Mouse (Mus musculus) gastrocnemius, postnatal 14 days (tissue): ENCODE measurements at regions not wholly inside any gene's neighbourhood (a gene's known extent, or its start where the extent isn't known, plus 50 kb on each side); places are given as distances from the start of the nearest gene placed in this dataset.
A peak's percentile ranks its signal among the peaks of the same experiment; 100 is the strongest.

Source experiments
- DNase-seq: peaks from one replicate; pipeline ENCODE4 v3.0.0; 2021; ENCODE audit warnings: mixed read lengths
- intact Hi-C: fragments of 180-260 bp; cut with DNase I; formaldehyde crosslinking; loops from one replicate; pipeline ENCODE4 v1.15.1; 2025; ENCODE audit warnings: low total_unique reads

DNA sequence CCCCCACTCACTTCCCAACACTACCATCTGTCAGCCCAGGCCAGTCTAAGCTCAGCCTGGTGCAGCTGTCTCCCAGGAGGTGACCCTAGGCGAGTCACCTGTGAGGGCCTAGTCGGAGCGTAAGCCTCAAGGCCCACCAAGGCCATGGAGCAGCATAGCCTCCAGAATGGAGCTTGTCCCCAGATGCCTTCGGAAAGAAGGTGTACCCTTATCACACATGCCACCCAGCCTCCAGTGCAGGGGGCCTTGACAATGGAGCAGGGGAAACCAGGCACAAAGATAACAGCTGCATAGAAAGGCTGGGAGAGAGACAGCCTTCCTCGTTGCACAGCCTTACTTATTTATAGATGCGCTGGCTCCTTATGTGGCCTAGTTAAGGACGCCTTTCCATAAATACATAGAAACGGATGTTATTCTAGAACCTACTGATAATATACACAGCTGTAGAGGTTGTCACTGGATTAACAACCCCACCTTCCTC, 145.0 kb upstream of the Cpeb2 start:
- no peak for DNase-seq
- intact Hi-C loops, result no loop called here

DNA sequence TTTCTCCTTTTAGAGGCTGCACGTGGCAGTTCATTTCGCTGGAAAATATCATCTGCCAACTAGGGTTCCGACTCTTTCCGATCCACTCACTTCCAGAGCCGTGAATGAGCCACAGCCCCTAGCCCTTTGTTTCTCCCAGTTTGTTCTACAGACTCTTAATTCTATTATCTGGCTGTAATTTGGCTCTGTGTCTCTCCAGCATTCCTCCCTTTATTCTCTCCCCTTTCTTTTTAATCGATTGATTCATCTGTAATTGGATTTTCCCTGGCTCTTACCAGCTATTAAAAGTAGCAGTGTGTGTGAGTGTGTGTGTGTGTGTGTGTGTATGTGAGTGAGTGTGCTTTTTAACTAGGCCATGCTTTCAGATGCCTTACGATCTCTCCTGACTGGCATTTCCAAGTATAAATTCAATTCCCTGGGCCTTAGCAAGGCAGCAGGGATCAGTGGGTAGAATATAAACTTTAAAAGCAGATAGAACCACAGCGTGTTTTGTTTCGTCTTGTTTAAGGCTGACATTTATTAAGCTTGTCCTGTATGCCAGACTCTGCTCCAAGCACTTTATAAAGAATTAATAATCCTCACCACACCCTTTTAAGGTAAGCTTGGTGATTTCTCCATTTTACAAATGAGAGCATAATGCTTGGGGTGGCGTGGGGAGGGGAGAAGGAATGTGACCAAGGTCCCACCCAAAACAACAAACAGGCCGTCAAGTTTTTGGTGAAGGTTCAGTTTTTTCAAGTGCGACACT, 144.1 kb upstream of the Cpeb2 start:
- DNase-seq, result no peak
- intact Hi-C loops, result no loop called here

DNA sequence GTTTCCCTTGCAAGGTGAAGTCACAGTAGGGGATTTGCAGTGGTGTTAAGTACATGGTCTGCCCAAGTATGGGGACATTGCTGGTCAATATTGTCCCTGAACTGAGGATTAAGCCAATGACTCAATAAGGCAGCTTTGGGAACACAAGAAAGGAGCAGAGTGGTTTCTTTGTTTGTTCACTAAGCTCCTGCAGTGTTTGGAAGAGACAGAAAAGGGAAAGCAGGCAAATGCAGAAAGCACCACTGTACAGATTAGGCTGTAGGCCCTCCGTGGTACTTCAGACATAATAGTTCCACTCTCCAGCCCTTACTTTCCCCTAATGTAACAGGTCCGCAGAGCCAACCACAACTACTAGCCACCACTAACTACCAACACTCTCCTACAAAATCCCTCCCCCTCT, 143.5 kb upstream of the Cpeb2 start:
- no peak for DNase-seq

DNA sequence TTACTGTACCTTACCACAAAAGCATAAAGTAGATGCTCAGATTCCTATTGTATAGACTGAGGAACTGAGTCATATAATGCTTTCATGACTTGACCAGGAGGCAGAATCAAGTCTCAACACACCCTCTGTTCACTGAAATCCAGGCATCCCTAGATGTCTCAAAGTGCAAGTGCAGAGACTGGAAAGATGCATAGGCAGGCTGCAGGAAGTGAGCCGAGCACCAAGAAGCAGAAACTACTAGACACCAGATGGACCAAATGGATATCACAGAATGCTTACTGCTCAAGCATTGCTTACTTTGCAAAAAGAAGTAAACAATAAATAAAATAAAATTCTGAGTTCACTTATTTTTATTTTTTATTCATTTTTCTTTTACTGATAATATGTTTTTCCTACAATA, 143.0 kb upstream of the Cpeb2 start:
- no peak for DNase-seq
- intact Hi-C loops, result no loop called here

More for the DNA sequence above, 143.5 kb upstream of the Cpeb2 start:
- intact Hi-C loops, result no loop called here

DNA sequence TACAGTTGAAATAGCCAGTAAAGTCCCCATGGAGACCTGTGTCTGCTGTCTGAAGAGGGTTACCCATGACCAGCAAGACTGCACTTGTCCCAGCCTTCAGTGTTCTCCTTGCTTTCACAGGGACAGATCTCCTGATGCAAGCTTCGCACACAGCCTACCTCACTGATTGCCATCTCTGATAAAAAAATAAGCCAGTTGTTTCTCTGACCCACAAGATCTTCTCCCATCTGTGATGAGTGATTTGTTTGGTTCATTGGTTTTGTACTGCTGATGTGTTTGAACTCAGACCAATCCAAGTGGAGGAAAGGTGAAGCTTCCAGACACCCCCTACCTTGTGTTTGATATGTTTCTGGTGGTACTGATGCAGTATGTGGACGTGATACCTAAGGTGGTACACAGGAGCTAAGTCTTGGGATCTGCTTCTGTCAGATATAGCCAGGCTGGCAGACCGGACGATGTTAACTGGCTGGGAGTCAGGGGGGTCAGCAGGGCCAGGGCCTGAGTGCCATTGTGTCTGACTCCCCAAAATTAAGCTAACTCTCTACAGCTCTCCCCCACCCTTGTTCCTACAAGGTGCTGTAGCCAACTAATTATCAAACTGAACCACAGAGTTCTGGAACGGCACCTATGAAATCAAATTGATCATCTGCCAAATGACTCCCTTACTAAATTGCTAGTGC, 139.2 kb upstream of the Cpeb2 start:
- intact Hi-C loops, result no loop called here
- DNase-seq, result no peak

DNA sequence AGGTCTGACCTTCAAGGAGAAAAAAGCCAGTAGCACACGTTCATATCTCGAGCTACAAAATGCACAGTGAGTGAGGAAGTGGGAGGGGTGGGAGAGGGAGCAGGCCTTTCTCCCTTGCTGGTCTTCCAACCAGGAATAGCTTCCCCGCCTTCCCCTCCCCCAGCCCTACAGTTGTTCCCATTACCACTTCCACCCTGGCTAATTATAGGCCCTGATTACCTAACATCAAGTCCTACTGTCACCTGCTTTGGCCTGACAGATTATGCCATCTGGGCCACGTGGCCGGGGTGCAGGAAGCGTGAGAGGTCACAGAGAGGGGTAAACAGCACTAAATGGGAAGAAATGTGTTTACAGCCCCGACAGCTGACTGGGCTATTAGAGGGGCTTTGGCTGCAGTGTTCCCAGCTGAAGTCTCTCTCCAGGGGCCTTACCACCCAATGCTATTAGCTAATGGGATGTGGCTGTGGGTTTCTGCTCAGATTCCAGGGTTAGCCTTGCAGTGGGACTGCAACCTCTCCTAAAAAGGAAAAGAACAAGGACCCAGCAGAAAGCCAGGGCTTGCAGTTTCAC, 138.6 kb upstream of the Cpeb2 start:
- peak; percentile 9 for DNase-seq
- intact Hi-C loops, result no loop called here

DNA sequence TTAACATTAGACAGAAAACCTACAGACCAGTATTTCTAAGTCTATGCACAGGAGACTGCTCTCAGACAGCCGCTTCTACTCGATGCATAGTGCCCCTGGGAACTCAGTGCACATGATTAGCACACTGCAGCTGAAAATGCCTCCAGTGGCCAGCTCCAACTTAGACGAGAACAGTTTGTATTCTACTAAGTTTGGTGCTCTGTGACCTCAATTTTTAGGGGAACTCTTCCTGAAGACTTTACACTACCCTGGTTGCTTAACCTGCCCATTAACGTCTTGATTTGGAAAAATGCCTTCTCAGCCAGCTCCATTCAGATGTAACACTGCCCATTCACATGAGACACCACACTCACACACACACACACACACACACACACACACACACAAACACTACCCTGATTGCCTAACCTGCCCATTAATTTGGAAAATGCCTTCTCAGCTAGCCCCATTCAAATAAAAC, 130.9 kb upstream of the Cpeb2 start:
- DNase-seq, result no peak
- intact Hi-C loops, result no loop called here

DNA sequence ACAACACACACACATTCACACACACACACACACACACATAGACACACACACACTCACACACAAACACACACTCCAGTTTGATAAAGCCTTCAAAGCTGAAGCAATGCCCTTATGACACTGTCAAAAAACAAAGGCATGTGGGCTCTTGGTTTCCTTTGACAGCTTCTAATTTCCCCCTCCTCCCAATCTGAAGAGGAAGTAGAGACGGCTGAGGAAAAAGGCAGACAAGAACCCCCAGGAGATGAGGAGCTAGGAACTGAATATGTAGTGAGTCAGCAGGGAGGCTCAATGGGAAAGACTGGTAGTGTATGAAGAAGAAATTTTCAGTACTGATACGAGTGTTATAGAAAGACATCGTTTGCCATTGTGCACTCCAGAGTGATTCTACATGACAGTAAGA, 130.4 kb upstream of the Cpeb2 start:
- intact Hi-C loops, result no loop called here
- no peak for DNase-seq

DNA sequence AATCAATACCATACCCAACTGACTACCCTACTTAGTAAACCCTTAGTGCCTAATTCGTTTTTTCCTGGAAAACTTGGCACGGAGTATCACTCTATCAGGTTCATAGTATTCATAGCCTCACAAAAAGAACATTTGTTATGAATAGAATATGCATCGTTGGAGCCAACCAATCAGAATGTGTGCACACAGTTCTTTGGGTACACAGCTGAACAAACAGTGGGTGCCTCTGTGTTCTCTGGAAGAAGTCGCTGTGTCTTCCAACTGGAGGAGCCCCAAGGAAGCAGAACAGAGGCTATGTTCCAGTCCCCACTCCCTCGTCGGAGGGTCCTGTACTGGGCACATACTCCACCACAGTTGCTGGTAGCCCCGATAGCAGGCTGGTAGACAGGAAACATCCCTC, 129.2 kb upstream of the Cpeb2 start:
- intact Hi-C loops, result no loop called here
- no peak for DNase-seq

DNA sequence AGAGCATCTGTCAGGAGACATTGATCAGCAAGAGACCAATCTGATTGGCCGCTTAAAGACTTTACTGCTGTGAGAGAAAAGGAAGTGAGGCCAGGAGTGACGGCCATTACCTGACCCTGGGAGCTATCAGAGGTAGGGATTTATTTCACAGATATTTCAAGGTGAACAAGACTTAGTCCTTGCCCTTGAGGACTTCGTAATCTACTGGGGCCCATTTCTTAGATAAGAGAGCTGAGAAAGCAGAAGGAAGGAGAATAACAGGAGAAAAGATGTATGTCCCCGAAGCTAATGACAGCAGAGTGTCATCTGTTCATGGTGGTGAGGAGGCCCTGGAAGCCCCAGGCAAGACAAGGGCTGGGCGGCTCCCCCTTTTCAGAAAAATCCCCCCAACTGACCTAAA, 127.4 kb upstream of the Cpeb2 start:
- intact Hi-C loops, result no loop called here
- DNase-seq, result no peak

DNA sequence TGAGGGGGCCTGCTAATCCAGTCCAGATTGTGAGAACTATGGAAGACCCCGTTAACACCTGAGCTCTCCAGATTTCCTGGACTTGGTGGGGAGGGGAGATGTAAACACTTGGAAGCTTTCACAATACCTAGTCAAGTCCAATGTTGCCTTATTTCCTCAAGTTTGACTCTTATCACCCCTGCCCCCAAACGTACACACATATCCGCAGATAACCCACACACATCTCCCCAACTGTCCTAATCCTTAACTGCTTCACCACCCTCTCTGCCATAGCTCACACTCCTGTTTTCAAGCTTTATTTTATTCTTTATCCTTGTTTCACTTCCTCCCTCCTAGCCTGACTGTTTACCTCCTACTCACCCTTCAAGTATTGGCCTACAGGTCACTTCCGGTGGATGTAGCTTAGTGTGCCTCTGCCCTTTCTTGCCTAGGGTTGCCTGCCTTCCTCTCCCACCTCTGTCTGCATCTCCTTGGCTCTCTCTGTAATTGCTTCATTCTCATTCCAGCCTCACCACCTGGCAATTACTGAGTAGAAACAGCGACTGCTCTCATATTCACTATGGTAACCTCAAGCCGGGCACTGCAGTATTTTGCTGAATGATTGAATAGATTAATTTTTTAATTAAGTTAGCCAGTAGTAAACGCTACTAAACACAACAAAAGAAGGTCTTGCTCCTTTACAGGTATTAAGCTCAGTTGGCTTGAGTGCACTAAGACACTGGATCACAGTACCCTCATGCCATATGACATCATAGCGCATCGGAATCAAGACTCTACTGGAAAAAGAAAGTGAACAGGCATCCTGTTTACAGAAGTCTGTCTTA, 125.3 kb upstream of the Cpeb2 start:
- intact Hi-C loops, result no loop called here
- no peak for DNase-seq

DNA sequence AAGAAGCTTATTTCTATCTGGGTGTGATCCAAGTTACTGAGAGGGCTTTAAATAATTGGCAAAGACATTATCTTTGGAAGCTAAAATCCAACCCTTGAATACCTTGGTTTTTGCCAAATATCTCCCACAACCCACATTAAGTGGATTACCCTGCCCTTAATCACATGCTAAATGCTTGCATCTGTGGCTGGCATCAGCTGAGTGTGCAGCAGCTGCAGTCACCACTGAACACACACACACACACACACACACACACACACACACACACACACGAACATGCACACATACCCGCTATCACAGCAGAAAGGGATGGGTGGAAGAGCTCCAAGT, 124.7 kb upstream of the Cpeb2 start:
- no peak for DNase-seq
- intact Hi-C loops, result no loop called here

DNA sequence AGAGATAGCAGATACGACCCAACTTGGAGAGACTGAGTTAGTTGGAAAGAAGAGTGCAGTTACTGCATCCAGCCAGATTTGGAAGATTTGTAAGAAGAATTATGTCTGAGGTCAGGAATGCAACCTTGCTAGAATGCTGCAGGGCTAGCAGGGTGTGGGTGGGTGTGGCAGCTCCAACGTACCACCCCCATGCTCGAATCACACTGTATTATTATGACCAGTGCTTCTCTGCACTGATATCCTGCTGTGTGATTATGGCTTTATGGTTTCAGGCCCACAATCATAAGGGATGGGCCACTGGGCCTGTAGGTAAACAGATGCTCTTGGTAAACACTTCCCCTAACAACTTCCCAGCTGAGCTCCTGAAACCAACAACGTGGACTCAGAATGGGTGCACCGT, 122.8 kb upstream of the Cpeb2 start:
- DNase-seq, result no peak
- intact Hi-C loops, result no loop called here

DNA sequence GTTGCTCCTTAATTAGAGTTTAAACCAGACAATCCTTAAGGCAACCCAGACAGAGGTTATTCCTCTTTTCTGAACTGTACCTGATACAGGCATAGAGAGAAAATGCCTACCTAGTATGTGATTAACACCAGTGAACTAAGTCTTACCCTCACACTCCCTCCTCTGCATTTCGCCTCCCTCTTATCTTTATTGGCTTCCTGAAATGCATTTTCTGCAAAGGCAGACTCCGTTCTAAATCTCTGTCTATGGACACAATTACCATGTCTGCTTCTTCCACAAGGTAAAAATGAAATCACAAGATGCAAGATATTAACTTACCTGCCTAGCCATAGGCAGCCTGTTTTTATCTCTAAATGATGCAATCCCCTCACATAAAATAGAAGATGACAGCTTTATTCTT, 121.2 kb upstream of the Cpeb2 start:
- intact Hi-C loops, result loop anchor here (2.0 kb wide), 1 partner anchor 37 kb away; no protein-coding TSS in a partner anchor
- DNase-seq, result no peak

DNA sequence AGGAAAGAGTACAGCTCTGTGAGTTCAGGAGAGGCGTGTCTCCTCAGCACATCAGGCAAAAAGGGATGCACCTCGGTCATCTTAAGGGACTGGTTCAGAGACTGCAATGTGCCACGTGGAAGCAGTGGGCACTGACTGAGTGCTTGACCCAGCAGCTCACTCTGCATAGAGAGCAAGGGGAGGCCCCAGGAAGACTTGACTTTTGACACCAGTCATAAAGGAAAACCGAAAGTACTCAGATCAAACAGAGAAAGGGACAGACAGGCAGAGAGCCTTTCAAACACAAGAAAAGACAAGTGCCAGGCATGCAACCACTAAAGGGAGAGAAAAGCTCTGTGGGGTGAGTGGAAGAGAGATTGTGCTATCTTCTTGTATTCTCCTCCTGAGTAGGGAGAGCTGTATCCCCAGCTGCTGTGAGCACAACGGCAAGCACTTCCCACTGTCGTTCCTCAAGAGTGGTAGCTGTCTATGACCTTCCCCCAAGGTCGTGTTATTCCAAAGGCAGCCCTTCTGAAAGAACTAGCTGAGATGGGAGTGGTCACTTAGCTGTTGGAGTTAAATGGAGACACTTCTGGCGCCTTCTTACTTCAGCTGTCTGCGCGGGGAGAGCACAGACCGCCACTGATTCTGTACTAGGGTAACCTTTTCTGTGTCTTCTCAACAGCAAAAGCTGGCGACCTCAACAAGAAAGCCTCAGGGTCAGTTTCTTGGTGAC, 119.4 kb upstream of the Cpeb2 start:
- intact Hi-C loops, result loop anchor here (2.0 kb wide), 1 partner anchor 35 kb away; no protein-coding TSS in a partner anchor
- no peak for DNase-seq

DNA sequence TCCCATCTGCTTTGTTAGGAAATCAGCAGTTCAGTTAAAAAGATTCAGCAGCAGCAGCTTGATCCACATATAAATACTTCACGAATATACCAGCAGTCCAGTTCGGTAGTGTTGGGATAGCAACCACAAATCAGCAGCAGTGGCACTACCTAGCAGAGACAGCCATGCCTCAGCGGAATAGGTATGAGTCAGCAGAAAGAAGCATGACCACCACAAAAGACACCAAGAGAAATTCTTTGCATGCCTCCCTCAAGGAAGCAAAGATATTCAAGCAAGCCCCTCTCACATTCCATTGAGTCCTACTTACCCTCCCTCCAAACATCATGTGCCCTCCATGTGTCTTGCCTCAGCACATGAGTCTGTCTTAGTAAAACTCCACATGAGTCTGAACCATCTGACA, 117.5 kb upstream of the Cpeb2 start:
- intact Hi-C loops, result no loop called here
- DNase-seq, result no peak

DNA sequence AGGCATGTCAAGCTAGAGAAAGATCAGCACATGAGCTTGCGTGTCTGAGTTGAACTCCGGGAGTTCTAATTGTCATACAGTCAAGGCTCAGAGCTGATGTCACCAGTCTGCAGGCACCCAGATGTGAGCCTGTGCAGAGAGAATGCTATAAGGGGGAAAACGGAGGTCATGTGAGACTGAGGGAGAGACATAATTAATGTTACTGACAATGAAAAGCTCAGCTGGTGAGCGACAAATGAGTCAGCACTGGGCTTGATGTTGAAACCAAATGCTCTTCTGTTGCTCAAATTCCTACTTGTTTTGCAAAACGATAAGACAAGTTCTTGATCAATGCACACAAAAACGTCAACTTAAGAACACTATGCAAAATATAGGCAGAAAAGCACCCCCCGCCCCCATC, 116.1 kb upstream of the Cpeb2 start:
- intact Hi-C loops, result no loop called here
- no peak for DNase-seq

DNA sequence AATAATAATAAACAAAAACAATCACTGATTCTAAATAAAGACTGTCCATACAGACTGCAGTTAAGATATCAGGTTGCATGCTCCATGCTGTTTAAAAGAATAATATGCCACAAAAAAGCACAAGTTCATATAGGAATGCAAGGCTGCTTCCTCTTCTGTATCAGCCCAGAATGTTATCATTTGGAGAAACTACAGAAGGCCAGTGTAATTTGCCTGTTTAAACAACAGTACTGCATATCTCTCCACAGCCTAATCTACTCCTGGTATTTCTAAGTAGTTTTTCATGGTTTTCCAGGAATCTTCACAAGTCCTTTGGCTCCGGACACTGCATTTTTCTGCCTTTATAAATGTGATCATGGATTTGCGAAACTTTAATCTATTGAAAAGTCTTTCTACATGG, 111.9 kb upstream of the Cpeb2 start:
- intact Hi-C loops, result no loop called here
- no peak for DNase-seq

DNA sequence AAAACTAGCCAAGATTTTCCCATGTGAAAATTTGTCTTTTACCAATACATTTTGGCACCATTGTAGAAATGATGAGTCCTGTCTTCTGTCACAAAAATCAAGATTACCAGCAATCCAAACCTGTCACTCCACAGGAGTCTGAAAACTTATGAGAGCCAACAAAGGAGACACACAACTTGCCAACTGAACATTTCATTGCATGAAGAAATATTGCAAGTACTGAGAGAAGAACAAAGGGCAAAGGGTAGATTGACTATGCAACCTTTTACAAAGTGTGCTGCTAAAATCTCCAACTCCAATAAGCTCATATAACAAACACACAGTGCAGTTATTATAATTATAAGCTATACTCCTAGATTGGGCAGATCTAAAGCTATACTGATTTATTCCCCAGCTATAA, 108.7 kb upstream of the Cpeb2 start:
- intact Hi-C loops, result no loop called here

More for the DNA sequence above, 108.7 kb upstream of the Cpeb2 start:
- DNase-seq, result no peak
